In genomic region chr17:31896751-31897150, GRCm38 (mm10) we compare ENCODE assay signal across 20 mouse cellular contexts. TPM values are rescaled to one million over a fixed set of nuclear protein-coding genes. Genes with fewer than 3 reads are reported as not detected.
DNase-seq lines count a peak whose midpoint lies in the region; ATAC-seq and TF ChIP-seq lines count a peak whose summit lies in the region.
"Had no signal": no experiment of that assay in that cellular context is flagged by ENCODE, and none has a peak within 500 bp of the region (broad histone marks: within the 10 kb centered on the region; RNA-seq: fewer than 3 reads in every experiment).

No protein-coding gene starts in this region.

- peaks cover 12% of the 10 kb centered on the region for H3K4me1 ChIP-seq in lung, adult 2 months (ENCODE audit: control insufficient read depth, insufficient read depth, low read length)
- H3K4me1 ChIP-seq in embryonic facial prominence, embryonic 13.5 days: peaks cover 24% of the 10 kb centered on the region
- H3K4me1 ChIP-seq in cerebellum, adult 2 months (ENCODE audit: control insufficient read depth, insufficient read depth, low read length): no peaks in the 10 kb centered on the region

- TF ChIP-seq POLR2A in lung, adult 2 months (IDR thresholded peaks at IDR 0.05; ENCODE audit: borderline replicate concordance, extremely low read depth, low read depth, low read length): no peak
- TF ChIP-seq POLR2A in cerebellum, adult 2 months (IDR thresholded peaks at IDR 0.05; ENCODE audit: borderline replicate concordance, insufficient read depth, low read length): no peak

- H3K27me3 ChIP-seq in embryonic facial prominence, embryonic 13.5 days: no peaks in the 10 kb centered on the region
- H3K27me3 ChIP-seq in cerebellum, adult 2 months (ENCODE audit: control insufficient read depth, insufficient read depth, low read length): no peaks in the 10 kb centered on the region
- H3K27me3 ChIP-seq: embryonic facial prominence, embryonic 12.5 days; hindbrain, embryonic 13.5 days; Patski had no signal

- H3K4me3 ChIP-seq in lung, adult 2 months (replicated peaks; ENCODE audit: extremely low read depth, low read depth, low read length): no peak overlapping the region
- no peak overlapping the region for H3K4me3 ChIP-seq in embryonic facial prominence, embryonic 13.5 days
- H3K4me3 ChIP-seq in cerebellum, adult 2 months (replicated peaks; ENCODE audit: insufficient read depth, low read depth, low read length): no peak overlapping the region
- H3K4me3 ChIP-seq: embryonic facial prominence, embryonic 12.5 days; hindbrain, embryonic 13.5 days; megakaryocyte, embryonic 14.5 days had no signal

- intact Hi-C loops in gastrocnemius, postnatal 14 days (cut with DNase I; ENCODE audit: low total_unique reads): no loop called here

- no peaks in the 10 kb centered on the region for H3K36me3 ChIP-seq in embryonic facial prominence, embryonic 13.5 days
- H3K36me3 ChIP-seq: embryonic facial prominence, embryonic 12.5 days; hindbrain, embryonic 13.5 days had no signal

- H3K9ac ChIP-seq in embryonic facial prominence, embryonic 13.5 days: no peak overlapping the region
- H3K9ac ChIP-seq: embryonic facial prominence, embryonic 12.5 days; hindbrain, embryonic 13.5 days; liver, embryonic 14.5 days had no signal

- DNase-seq in gastrocnemius, postnatal 14 days: peak; percentile 2
- no peak for DNase-seq in gastrocnemius, adult 18-20 months (ENCODE audit: low spot score)
- peak; percentile 58 to 71 for DNase-seq in lung, adult 18-20 months
- no peak for DNase-seq in lung, adult 2 months
- peak; percentile 59 for DNase-seq in lung, postnatal 36 days
- no peak for DNase-seq in layer of hippocampus, postnatal 10 days (ENCODE audit: low spot score in 2 of 2)
- DNase-seq in cerebellum, adult 2 months: no peak
- DNase-seq: cerebellum, adult 11 months; layer of hippocampus, postnatal 36 days; left cerebral cortex, postnatal 4 days; right cerebral cortex, postnatal 25 days had no signal

- no peaks in the 10 kb centered on the region for H3K9me3 ChIP-seq in embryonic facial prominence, embryonic 13.5 days
- H3K9me3 ChIP-seq: embryonic facial prominence, embryonic 12.5 days; hindbrain, embryonic 13.5 days; megakaryocyte, embryonic 14.5 days had no signal

- H3K27ac ChIP-seq in embryonic facial prominence, embryonic 13.5 days: peak overlapping the region; percentile 29
- no peak overlapping the region for H3K27ac ChIP-seq in cerebellum, adult 2 months (ENCODE audit: insufficient read depth, low read length)
- H3K27ac ChIP-seq: embryonic facial prominence, embryonic 12.5 days; hindbrain, embryonic 13.5 days; liver, embryonic 14.5 days had no signal

- H3K4me2 ChIP-seq in embryonic facial prominence, embryonic 13.5 days: no peak overlapping the region
- H3K4me2 ChIP-seq: embryonic facial prominence, embryonic 12.5 days; hindbrain, embryonic 13.5 days had no signal

- ATAC-seq in embryonic facial prominence, embryonic 13.5 days (ENCODE audit: insufficient number of reproducible peaks, insufficient read depth, low FRiP score, low TSS enrichment, low read depth): no peak
- ATAC-seq: forebrain, embryonic 14.5 days; intestine, embryonic 16.5 days; midbrain, embryonic 16.5 days; Patski had no signal

- TF ChIP-seq CTCF in lung, adult 2 months (IDR thresholded peaks at IDR 0.05; ENCODE audit: insufficient read depth, low read length): no peak
- no peak for TF ChIP-seq CTCF in cerebellum, adult 2 months (IDR thresholded peaks at IDR 0.05; ENCODE audit: borderline replicate concordance, insufficient read depth, low read depth, low read length)

- 46% methylated on average over 3 of the region's 3 CpGs for WGBS in lung, adult 2 months
- 69% methylated on average over 3 of the region's 3 CpGs for WGBS in embryonic facial prominence, embryonic 13.5 days
- WGBS in cerebellum, adult 2 months: 70% methylated on average over 3 of the region's 3 CpGs

RNA-seq across cellular contexts. Expression of gene Sik1, which starts 41.1 kb away (rescaled TPM):
- 10 to 100 TPM; 18.1 to 18.6 TPM for total RNA-seq in gastrocnemius, postnatal 14 days (2021)
- 10 to 100 TPM; 23.5 to 27.8 TPM for total RNA-seq in gastrocnemius, adult 18-20 months (2021)
- polyA plus RNA-seq in lung, adult 2 months (2012; rRNA removed): 60.5 and 87.9 TPM in 2 replicates
- polyA plus RNA-seq in embryonic facial prominence, embryonic 13.5 days (2015; fragmentation: Nextera tagmentation; extraction: Ambion mirVana): 15.6 and 17.1 TPM in 2 replicates
- 10 to 100 TPM; 21.7 to 22.2 TPM for total RNA-seq in layer of hippocampus, postnatal 10 days (2021)
- polyA plus RNA-seq in cerebellum, adult 2 months (2012; rRNA removed): 5.0 and 5.2 TPM in 2 replicates

Comparison
In these comparisons a context has a peak if more than half of its experiments do, and no peak if none do; other contexts are left out.
1. DNase-seq: peak in gastrocnemius, postnatal 14 days (single experiment), lung, adult 18-20 months (2 of 2) and lung, postnatal 36 days (single experiment); none in gastrocnemius, adult 18-20 months (single experiment), lung, adult 2 months (single experiment), layer of hippocampus, postnatal 10 days (0 of 2) and cerebellum, adult 2 months (0 of 2).